Mouse (Mus musculus) hindbrain, embryonic 14.5 days (tissue): Measurements from ENCODE around the gene A130010J15Rik. TPM values are rescaled to one million over a fixed set of nuclear protein-coding genes. Genes with fewer than 3 reads are reported as not detected.

Experiments used
- ATAC-seq: fragments of 200-750 bp; cut with Nextera tagmentation; 2 replicates; pipeline ENCODE4 v1.8.0; 2017; ENCODE audit warnings: moderate number of reproducible peaks, mild to moderate bottlenecking, moderate TSS enrichment, moderate library complexity; ENCODE audit not compliant: low FRiP score
- DNase-seq: peaks from one replicate; pipeline ENCODE4 v3.0.0-alpha.2; 2015; ENCODE audit warnings: low spot score
- H3K27ac ChIP-seq: fragments of 300-500 bp; sonication (generic); 2 replicates; pipeline ENCODE4 v1.5.1; 2014; ENCODE audit warnings: mild to moderate bottlenecking, moderate library complexity
- H3K27me3 ChIP-seq: fragments of 300-500 bp; sonication (generic); 2 replicates; pipeline ENCODE4 v1.6.1; 2014; ENCODE audit warnings: mild to moderate bottlenecking, low read length, mixed read lengths; ENCODE audit not compliant: control insufficient read depth, insufficient read depth
- H3K36me3 ChIP-seq: fragments of 300-500 bp; sonication (generic); replicated peaks from 2 replicates; pipeline ENCODE4 v1.6.1; 2014; ENCODE audit not compliant: control insufficient read depth, insufficient read depth
- H3K4me1 ChIP-seq: fragments of 300-500 bp; sonication (generic); replicated peaks from 2 replicates; pipeline ENCODE4 v1.6.1; 2014; ENCODE audit warnings: antibody characterized with exemption, low read length, mixed read lengths; ENCODE audit not compliant: control insufficient read depth, insufficient read depth
- H3K4me2 ChIP-seq: fragments of 300-500 bp; sonication (generic); replicated peaks from 2 replicates; pipeline ENCODE4 v1.6.1; 2014; ENCODE audit warnings: mild to moderate bottlenecking, moderate library complexity
- H3K4me3 ChIP-seq: fragments of 300-500 bp; sonication (generic); replicated peaks from 2 replicates; pipeline ENCODE4 v1.5.1; 2014; ENCODE audit warnings: mild to moderate bottlenecking, low read length
- H3K9ac ChIP-seq: fragments of 300-500 bp; sonication (generic); 2 replicates; pipeline ENCODE4 v1.6.1; 2014
- H3K9me3 ChIP-seq: fragments of 300-500 bp; sonication (generic); 2 replicates; pipeline ENCODE4 v1.6.1; 2016; ENCODE audit warnings: low read length; ENCODE audit not compliant: control insufficient read depth
- WGBS: fragments of 180-500 bp; shearing (Covaris S2); extraction: QIAGEN DNeasy Blood & Tissue Kit; methylation state at CpG from one replicate; pipeline ENCODE4 v1.1.7; 2014; 5-methylcytosine and 5-hydroxymethylcytosine counted together
- polyA plus RNA-seq: library from polyadenylated mRNA; unstranded; fragments of >200 nt; fragmentation: Nextera tagmentation; extraction: Ambion mirVana; gene quantifications from 2 replicates; pipeline ENCODE4 v1.2.1, GENCODE M21; 2014

The A130010J15Rik gene
- 11.1 and 11.4 TPM in 2 replicates for polyA plus RNA-seq

- Histone ChIP-seq H3K4me2 (no peak within 1 kb of the TSS), H3K9ac (no peak within 1 kb of the TSS), H3K9me3 (no peaks in the 10 kb centered on the region), H3K4me1 (peaks cover 11% of the 10 kb centered on the region), H3K27me3 (no peaks in the 10 kb centered on the region), H3K27ac (no peak within 1 kb of the TSS), H3K4me3 (no peak within 1 kb of the TSS), H3K36me3 (no peaks in the 10 kb centered on the region)
- 94% methylated on average over 3 of the region's 3 CpGs for WGBS
- no peak for ATAC-seq
- DNase-seq: no peak
These were observed at the start of gene A130010J15Rik for GRCm38 (mm10) chr1:193167746-193168145. A130010J15Rik (plus strand) TSS chr1:193168046.

- no peaks in the 10 kb centered on the region for H3K27me3 ChIP-seq
- H3K9ac ChIP-seq: no peak overlapping the region
- H3K9me3 ChIP-seq: no peaks in the 10 kb centered on the region
- no peak overlapping the region for H3K4me3 ChIP-seq
- H3K27ac ChIP-seq: no peak overlapping the region
- ATAC-seq (no peak), DNase-seq (no peak)
- H3K4me2 ChIP-seq: no peak overlapping the region
- peaks cover 89% of the 10 kb centered on the region for H3K36me3 ChIP-seq
- H3K4me1 ChIP-seq: no peaks in the 10 kb centered on the region
- 96% methylated on average over 7 of the region's 7 CpGs for WGBS
These were observed 45.1 kb upstream of the A130010J15Rik start for GRCm38 (mm10) chr1:193122793-193123192.

DNA sequence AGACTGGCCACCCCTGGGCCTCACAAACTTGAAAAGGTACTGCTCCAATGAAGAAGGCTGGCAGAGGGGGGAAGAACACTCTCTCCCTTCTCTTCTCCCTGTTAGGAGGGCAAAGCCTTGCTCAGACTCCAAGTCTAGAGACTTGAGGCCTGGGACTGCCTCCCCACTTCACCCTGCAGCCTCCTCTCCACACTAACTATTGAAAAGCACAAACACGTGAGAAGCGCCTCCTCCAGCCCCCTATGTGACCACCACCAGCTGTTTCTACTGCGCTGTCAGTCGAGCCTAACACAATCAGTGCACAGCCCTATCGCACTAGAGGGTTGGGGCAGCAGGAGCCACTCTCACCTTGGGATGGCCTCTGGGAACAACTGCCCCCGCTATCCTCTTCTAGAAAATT is 44.6 kb upstream of the A130010J15Rik start:
- no peak overlapping the region for H3K27ac ChIP-seq
- peaks cover 88% of the 10 kb centered on the region for H3K36me3 ChIP-seq
- 87% methylated on average over 6 of the region's 6 CpGs for WGBS
- H3K9ac ChIP-seq: no peak overlapping the region
- H3K4me1 ChIP-seq: no peaks in the 10 kb centered on the region
- H3K9me3 ChIP-seq: no peaks in the 10 kb centered on the region
- H3K4me2 ChIP-seq: no peak overlapping the region
- ATAC-seq (no peak), DNase-seq (no peak)
- no peak overlapping the region for H3K4me3 ChIP-seq
- H3K27me3 ChIP-seq: no peaks in the 10 kb centered on the region

DNA sequence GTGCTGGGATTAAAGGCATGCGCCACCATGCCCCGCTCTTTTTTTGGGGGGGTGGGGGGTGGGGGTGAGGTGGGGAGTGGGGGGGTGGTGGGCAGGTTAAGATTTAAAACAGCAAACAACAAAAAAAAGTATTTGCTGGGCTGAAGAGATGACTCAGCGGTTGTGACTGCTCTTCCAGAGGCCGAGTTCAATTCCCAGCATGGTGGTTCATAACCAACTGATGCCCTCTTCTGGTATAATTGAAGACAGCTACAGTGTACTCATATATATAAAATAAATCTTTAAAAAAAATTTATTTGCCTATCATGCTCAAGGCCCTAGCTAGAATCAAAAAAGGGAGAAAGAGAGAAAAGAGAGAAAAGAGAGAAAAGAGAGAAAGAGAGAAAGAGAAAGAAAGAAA is 42.0 kb upstream of the A130010J15Rik start:
- Histone ChIP-seq H3K27me3 (no peaks in the 10 kb centered on the region), H3K4me1 (peaks cover 13% of the 10 kb centered on the region), H3K9me3 (no peaks in the 10 kb centered on the region), H3K9ac (no peak overlapping the region), H3K27ac (no peak overlapping the region), H3K4me3 (no peak overlapping the region), H3K36me3 (peaks cover 63% of the 10 kb centered on the region), H3K4me2 (no peak overlapping the region)
- WGBS: 82% methylated on average over 4 of the region's 4 CpGs
- DNase-seq: no peak
- no peak for ATAC-seq

- Histone ChIP-seq H3K4me2 (no peak overlapping the region), H3K27ac (no peak overlapping the region), H3K27me3 (no peaks in the 10 kb centered on the region), H3K36me3 (peaks cover 41% of the 10 kb centered on the region), H3K9me3 (no peaks in the 10 kb centered on the region), H3K9ac (no peak overlapping the region), H3K4me1 (peaks cover 13% of the 10 kb centered on the region), H3K4me3 (no peak overlapping the region)
- WGBS: 90% methylated on average over 6 of the region's 6 CpGs
- DNase-seq (no peak), ATAC-seq (no peak)
These were observed 39.8 kb upstream of the A130010J15Rik start for GRCm38 (mm10) chr1:193128055-193128454.

DNA sequence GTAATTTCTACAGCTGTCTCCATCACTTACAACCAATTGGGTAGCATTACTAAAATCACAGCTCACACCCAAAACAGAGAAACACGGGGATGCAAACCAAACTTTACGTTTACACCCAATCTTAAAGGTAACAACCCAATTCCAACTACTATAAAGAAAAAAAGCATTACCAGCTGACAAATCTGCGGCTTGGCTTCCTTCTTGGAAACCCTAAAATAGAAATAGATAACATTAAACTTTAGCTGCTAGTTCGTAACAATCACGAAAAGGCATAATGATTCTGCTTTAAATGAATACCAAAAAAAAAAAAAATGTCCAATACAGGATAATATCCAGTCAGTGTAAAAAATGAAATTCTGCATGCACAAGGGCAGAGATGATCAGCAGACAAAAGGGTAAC is 38.5 kb upstream of the A130010J15Rik start:
- ATAC-seq: no peak
- H3K9ac ChIP-seq: peak overlapping the region; percentile 86
- H3K36me3 ChIP-seq: peaks cover 29% of the 10 kb centered on the region
- no peaks in the 10 kb centered on the region for H3K9me3 ChIP-seq
- DNase-seq: no peak
- peak overlapping the region; percentile 60 for H3K4me2 ChIP-seq
- H3K27me3 ChIP-seq: no peaks in the 10 kb centered on the region
- WGBS: 31% methylated on average over 5 of the region's 5 CpGs
- H3K4me3 ChIP-seq: peak overlapping the region; percentile 92
- peaks cover 13% of the 10 kb centered on the region for H3K4me1 ChIP-seq
- no peak overlapping the region for H3K27ac ChIP-seq

GRCm38 (mm10) chr1:193129786-193130455 is 37.9 kb upstream of the A130010J15Rik start, which contains the start of gene Diexf:
Diexf (minus strand) TSS chr1:193130272.
- Histone ChIP-seq H3K27ac (peak within 1 kb of the TSS; percentile 82), H3K9ac (peak within 1 kb of the TSS; percentile 86), H3K36me3 (peaks cover 23% of the 10 kb centered on the region), H3K9me3 (no peaks in the 10 kb centered on the region), H3K4me3 (peak within 1 kb of the TSS; percentile 92), H3K4me2 (peak within 1 kb of the TSS; percentile 60), H3K27me3 (no peaks in the 10 kb centered on the region), H3K4me1 (peaks cover 13% of the 10 kb centered on the region)
- ATAC-seq: peak; percentile 94
- DNase-seq: peak; percentile 100
- under 1% methylated on average over 61 of the region's 61 CpGs for WGBS

GRCm38 (mm10) chr1:193130456-193130825 is 37.4 kb upstream of the A130010J15Rik start:
- 26% methylated on average over 11 of the region's 11 CpGs for WGBS
- no peak; the same call in 1 of the 2 replicates for ATAC-seq
- peak overlapping the region; percentile 82 for H3K27ac ChIP-seq

GRCm38 (mm10) chr1:193130839-193131238 is 37.0 kb upstream of the A130010J15Rik start:
- peak overlapping the region; percentile 92 for H3K4me3 ChIP-seq
- 86% methylated on average over 8 of the region's 8 CpGs for WGBS
- ATAC-seq: no peak; the same call in 1 of the 2 replicates

More at GRCm38 (mm10) chr1:193130456-193130825, 37.4 kb upstream of the A130010J15Rik start:
- peaks cover 13% of the 10 kb centered on the region for H3K4me1 ChIP-seq
- H3K4me2 ChIP-seq: peak overlapping the region; percentile 56
- H3K9me3 ChIP-seq: no peaks in the 10 kb centered on the region
- no peaks in the 10 kb centered on the region for H3K27me3 ChIP-seq
- peak overlapping the region; percentile 92 for H3K4me3 ChIP-seq
- DNase-seq: peak; percentile 27
- H3K36me3 ChIP-seq: peaks cover 21% of the 10 kb centered on the region
- peak overlapping the region; percentile 62 for H3K9ac ChIP-seq

More at GRCm38 (mm10) chr1:193130839-193131238, 37.0 kb upstream of the A130010J15Rik start:
- Histone ChIP-seq H3K36me3 (peaks cover 21% of the 10 kb centered on the region), H3K9ac (peak overlapping the region; percentile 62), H3K4me2 (peak overlapping the region; percentile 56), H3K27me3 (no peaks in the 10 kb centered on the region), H3K27ac (peak overlapping the region; percentile 82), H3K4me1 (peaks cover 13% of the 10 kb centered on the region), H3K9me3 (no peaks in the 10 kb centered on the region)
- DNase-seq: no peak
